Mouse (Mus musculus) intestine, embryonic 15.5 days (tissue): ENCODE results near the gene Hist1h2bg. TPM values are rescaled to one million over a fixed set of nuclear protein-coding genes. Genes with fewer than 3 reads are reported as not detected.

Source experiments
- polyA plus RNA-seq: library from polyadenylated mRNA; unstranded; fragments of >200 nt; fragmentation: Nextera tagmentation; extraction: Ambion mirVana; gene quantifications from 2 replicates; pipeline ENCODE4 v1.2.1, GENCODE M21; 2015

Gene Hist1h2bg
- polyA plus RNA-seq, 1 experiment from 2014 or later, result 7.1 TPM

Other genes with a start within 250 kb of the Hist1h2bg start
- gene Zfp322a, start 202.2 kb upstream of the Hist1h2bg start, polyA plus RNA-seq, result 34.5 and 40.5 TPM in 2 replicates
- gene Abt1, start 147.5 kb upstream of the Hist1h2bg start, polyA plus RNA-seq, result 11.2 TPM in 2 replicates
- 0.08 and 0.11 TPM in 2 replicates for gene Btn1a1, start 105.5 kb upstream of the Hist1h2bg start, polyA plus RNA-seq
- 0.16 and 0.23 TPM in 2 replicates for gene Btn2a2, start 82.5 kb upstream of the Hist1h2bg start, polyA plus RNA-seq
- gene Hist1h4h, start 40.3 kb upstream of the Hist1h2bg start, polyA plus RNA-seq, result 4.6 and 4.8 TPM in 2 replicates
- gene Hist1h2af, start 37.5 kb upstream of the Hist1h2bg start, polyA plus RNA-seq, result 6.7 TPM in 1 of 2 replicates, not detected in the other
- 6.1 and 6.2 TPM in 2 replicates for gene Hist1h3g, start 36.0 kb upstream of the Hist1h2bg start, polyA plus RNA-seq
- gene Hist1h2bh, start 28.0 kb upstream of the Hist1h2bg start, polyA plus RNA-seq, result 1.1 and 1.3 TPM in 2 replicates
- gene Hist1h3f, start 27.3 kb upstream of the Hist1h2bg start, polyA plus RNA-seq, result 0.45 and 0.97 TPM in 2 replicates
- gene Hist1h4f, start 19.7 kb upstream of the Hist1h2bg start, polyA plus RNA-seq, result 0.88 and 1.0 TPM in 2 replicates
- 0.46 and 0.64 TPM in 2 replicates for gene Hist1h1d, start 18.1 kb upstream of the Hist1h2bg start, polyA plus RNA-seq
- 3.5 and 4.3 TPM in 2 replicates for gene Hist1h3e, start 9.0 kb upstream of the Hist1h2bg start, polyA plus RNA-seq
- gene Hist1h2ae, start 176 bp upstream of the Hist1h2bg start, polyA plus RNA-seq, result 76.9 and 89.5 TPM in 2 replicates
- 4.2 and 4.5 TPM in 2 replicates for gene Hist1h2bf, start 2.8 kb downstream of the Hist1h2bg start, polyA plus RNA-seq
- gene Hist1h2ad, start 3.0 kb downstream of the Hist1h2bg start, polyA plus RNA-seq, result 1.8 and 3.0 TPM in 2 replicates
- 5.2 and 6.2 TPM in 2 replicates for gene Hist1h3d, start 4.4 kb downstream of the Hist1h2bg start, polyA plus RNA-seq
- 98.7 and 101 TPM in 2 replicates for gene Hist1h4d, start 10.2 kb downstream of the Hist1h2bg start, polyA plus RNA-seq
- gene Hist1h2be, start 49.7 kb downstream of the Hist1h2bg start, polyA plus RNA-seq, result 1.6 and 2.0 TPM in 2 replicates
- gene Hist1h1e, start 51.2 kb downstream of the Hist1h2bg start, polyA plus RNA-seq, result 17.6 and 21.2 TPM in 2 replicates
- 1.3 and 1.5 TPM in 2 replicates for gene Hist1h2ac, start 112.6 kb downstream of the Hist1h2bg start, polyA plus RNA-seq
- 79.3 and 89.9 TPM in 2 replicates for gene Hist1h2bc, start 112.8 kb downstream of the Hist1h2bg start, polyA plus RNA-seq
- gene Hist1h1t, start 124.4 kb downstream of the Hist1h2bg start, polyA plus RNA-seq, result not detected in 2 replicates
- 4.7 and 5.7 TPM in 2 replicates for gene Hist1h4c, start 127.1 kb downstream of the Hist1h2bg start, polyA plus RNA-seq
- 6.4 and 7.9 TPM in 2 replicates for gene Hfe, start 139.5 kb downstream of the Hist1h2bg start, polyA plus RNA-seq
- gene Hist1h1c, start 167.4 kb downstream of the Hist1h2bg start, polyA plus RNA-seq, result 32.4 and 36.0 TPM in 2 replicates
- 4.4 and 7.7 TPM in 2 replicates for gene Hist1h3c, start 174.2 kb downstream of the Hist1h2bg start, polyA plus RNA-seq
- 2.4 and 3.8 TPM in 2 replicates for gene Hist1h2bb, start 175.3 kb downstream of the Hist1h2bg start, polyA plus RNA-seq
- 39.8 and 44.9 TPM in 2 replicates for gene Hist1h2ab, start 179.7 kb downstream of the Hist1h2bg start, polyA plus RNA-seq
- 6.4 and 9.2 TPM in 2 replicates for gene Hist1h3b, start 180.9 kb downstream of the Hist1h2bg start, polyA plus RNA-seq
- 3.8 and 5.5 TPM in 2 replicates for gene Hist1h4b, start 185.6 kb downstream of the Hist1h2bg start, polyA plus RNA-seq
- gene Hist1h4a, start 189.8 kb downstream of the Hist1h2bg start, polyA plus RNA-seq, result 0.48 and 1.3 TPM in 2 replicates
- 4.3 and 6.4 TPM in 2 replicates for gene Hist1h3a, start 191.0 kb downstream of the Hist1h2bg start, polyA plus RNA-seq
- 1.2 and 2.2 TPM in 2 replicates for gene Hist1h1a, start 192.3 kb downstream of the Hist1h2bg start, polyA plus RNA-seq
- not detected in 2 replicates for gene Trim38, start 198.5 kb downstream of the Hist1h2bg start, polyA plus RNA-seq
- 0.10 TPM in 1 of 2 replicates, not detected in the other for gene Slc17a2, start 235.6 kb downstream of the Hist1h2bg start, polyA plus RNA-seq